25 mouse cellular contexts compared by ENCODE assay signal in genomic region chr10:19968445-19968844, GRCm38 (mm10).
"Had no signal": no experiment of that assay in that cellular context is flagged by ENCODE, and none has a peak within 500 bp of the region (broad histone marks: within the 10 kb centered on the region; RNA-seq: fewer than 3 reads in every experiment).

No protein-coding gene starts in this region.

- H3K27ac ChIP-seq: heart, adult 2 months; heart, embryonic 10.5 days; hindbrain, embryonic 10.5 days; hindbrain, embryonic 12.5 days; hindbrain, embryonic 14.5 days; kidney, embryonic 15.5 days; kidney, postnatal 0 days; limb, embryonic 13.5 days; limb, embryonic 15.5 days; liver, embryonic 12.5 days had no signal

- H3K4me2 ChIP-seq: heart, embryonic 12.5 days; hindbrain, embryonic 12.5 days; hindbrain, embryonic 14.5 days; kidney, embryonic 15.5 days; limb, embryonic 13.5 days; limb, embryonic 15.5 days; liver, embryonic 12.5 days had no signal

- ATAC-seq: hindbrain, embryonic 16.5 days; intestine, embryonic 16.5 days; liver, embryonic 12.5 days had no signal

- H3K9ac ChIP-seq: heart, embryonic 12.5 days; hindbrain, embryonic 12.5 days; hindbrain, embryonic 14.5 days; kidney, embryonic 15.5 days; limb, embryonic 13.5 days; limb, embryonic 15.5 days; liver, embryonic 12.5 days had no signal

- H3K4me1 ChIP-seq: hindbrain, embryonic 10.5 days had no signal

- H3K27me3 ChIP-seq: heart, embryonic 12.5 days; hindbrain, embryonic 12.5 days; kidney, embryonic 15.5 days; limb, embryonic 13.5 days; limb, embryonic 15.5 days; liver, embryonic 12.5 days had no signal

- H3K36me3 ChIP-seq: heart, embryonic 10.5 days; heart, embryonic 12.5 days; hindbrain, embryonic 10.5 days; hindbrain, embryonic 12.5 days; kidney, embryonic 15.5 days; limb, embryonic 13.5 days; limb, embryonic 15.5 days; liver, embryonic 12.5 days had no signal

- H3K4me3 ChIP-seq: heart, adult 2 months; heart, embryonic 10.5 days; heart, embryonic 12.5 days; hindbrain, embryonic 10.5 days; hindbrain, embryonic 12.5 days; kidney, embryonic 15.5 days; limb, embryonic 13.5 days; limb, embryonic 15.5 days; liver, embryonic 12.5 days had no signal

- DNase-seq: gastrocnemius, postnatal 14 days; gastrocnemius, postnatal 36 days; heart, adult 2 months; heart, postnatal 10 days; heart, postnatal 4 days; kidney, adult 11 months; kidney, adult 2 months; kidney, adult 9 months; kidney, postnatal 14 days; kidney, postnatal 36 days; layer of hippocampus, adult 9-11 months; layer of hippocampus, postnatal 36 days; left cerebral cortex, postnatal 4 days had no signal

- H3K9me3 ChIP-seq: heart, embryonic 10.5 days; heart, embryonic 12.5 days; hindbrain, embryonic 10.5 days; hindbrain, embryonic 12.5 days; kidney, embryonic 15.5 days; limb, embryonic 13.5 days; limb, embryonic 15.5 days; liver, embryonic 12.5 days had no signal
